Mouse (Mus musculus): Measurements from ENCODE around the gene Chd3.
A peak's percentile ranks its signal among the peaks of the same experiment; 100 is the strongest.
"Not testable (repeated sequence)": the region's sequence is repeated elsewhere in the genome, so short reads cannot be mapped to it uniquely, and the experiment has no call there.

Gene Chd3

GRCm38 (mm10) chr11:69318000-69318399 is 51.2 kb downstream of the Chd3 start:
- not testable (repeated sequence) for DNase-seq

- DNase-seq, result no peak
Measured at GRCm38 (mm10) chr11:69316361-69316760, 52.8 kb downstream of the Chd3 start.

- DNase-seq, result no peak
Measured at GRCm38 (mm10) chr11:69311266-69311665, 57.9 kb downstream of the Chd3 start.

GRCm38 (mm10) chr11:69306039-69306438 is 63.2 kb downstream of the Chd3 start:
- no peak for DNase-seq

- no peak for DNase-seq
Measured at GRCm38 (mm10) chr11:69305291-69305690, 63.9 kb downstream of the Chd3 start.

- peak in 1 of 2 experiments; percentile 11 for DNase-seq
Measured at GRCm38 (mm10) chr11:69302817-69303216, 66.4 kb downstream of the Chd3 start.

- no peak for DNase-seq
Measured at GRCm38 (mm10) chr11:69298231-69298630, 71.0 kb downstream of the Chd3 start.

GRCm38 (mm10) chr11:69297799-69298198 is 71.4 kb downstream of the Chd3 start:
- no peak for DNase-seq

- DNase-seq, result no peak
Measured at GRCm38 (mm10) chr11:69295286-69295685, 73.9 kb downstream of the Chd3 start.

Data from cerebellum, postnatal 36 days (tissue).